12 mouse cellular contexts compared by ENCODE assay signal in genomic region chr8:115536554-115537346, GRCm38 (mm10).
DNase-seq lines count a peak whose midpoint lies in the region; ATAC-seq and TF ChIP-seq lines count a peak whose summit lies in the region.
"Had no signal": no experiment of that assay in that cellular context is flagged by ENCODE, and none has a peak within 500 bp of the region (broad histone marks: within the 10 kb centered on the region; RNA-seq: fewer than 3 reads in every experiment).

No protein-coding gene starts in this region.

- H3K4me3 ChIP-seq in liver, adult 2 months (ENCODE audit: insufficient read depth, low read depth, low read length), result no peak overlapping the region
- no peak overlapping the region for H3K4me3 ChIP-seq in liver, embryonic 11.5 days (ENCODE audit: low read depth, low read length)
- no peak overlapping the region for H3K4me3 ChIP-seq in limb, embryonic 13.5 days
- H3K4me3 ChIP-seq in heart, embryonic 12.5 days, result no peak overlapping the region

- TF ChIP-seq CTCF in liver, adult 2 months (IDR thresholded peaks at IDR 0.05; ENCODE audit: low read depth, low read length), result no peak

- H3K27me3 ChIP-seq in liver, adult 2 months (ENCODE audit: control insufficient read depth, insufficient read depth, low read length), result no peaks in the 10 kb centered on the region
- H3K27me3 ChIP-seq in liver, embryonic 11.5 days (replicated peaks; ENCODE audit: control insufficient read depth, insufficient read depth, low read length), result no peaks in the 10 kb centered on the region
- peaks cover 20% of the 10 kb centered on the region; the same call in 1 of the 2 replicates for H3K27me3 ChIP-seq in limb, embryonic 13.5 days
- H3K27me3 ChIP-seq in heart, embryonic 12.5 days (replicated peaks), result no peaks in the 10 kb centered on the region; the same call in 1 of the 2 replicates

- peaks cover 3% of the 10 kb centered on the region; the same call in 1 of the 2 replicates for H3K4me1 ChIP-seq in liver, adult 2 months (ENCODE audit: control insufficient read depth, insufficient read depth, low read length)
- H3K4me1 ChIP-seq in liver, embryonic 11.5 days (replicated peaks; ENCODE audit: control insufficient read depth, insufficient read depth, low read length), result peaks cover 9% of the 10 kb centered on the region
- H3K4me1 ChIP-seq in limb, embryonic 13.5 days, result peaks cover 15% of the 10 kb centered on the region
- H3K4me1 ChIP-seq in heart, embryonic 12.5 days (replicated peaks), result peaks cover 29% of the 10 kb centered on the region

- 63% methylated on average over 19 of the region's 19 CpGs for WGBS in liver, adult 2 months
- 59% methylated on average over 19 of the region's 19 CpGs for WGBS in liver, embryonic 11.5 days
- 68% methylated on average over 19 of the region's 19 CpGs for WGBS in limb, embryonic 13.5 days
- 52% methylated on average over 19 of the region's 19 CpGs for WGBS in heart, embryonic 12.5 days

- H3K9me3 ChIP-seq in liver, embryonic 11.5 days (ENCODE audit: control insufficient read depth, low read length), result no peaks in the 10 kb centered on the region
- H3K9me3 ChIP-seq in limb, embryonic 13.5 days, result no peaks in the 10 kb centered on the region
- no peaks in the 10 kb centered on the region for H3K9me3 ChIP-seq in heart, embryonic 12.5 days (replicated peaks)

- H3K27ac ChIP-seq in liver, adult 2 months (replicated peaks; ENCODE audit: insufficient read depth, low read depth, low read length), result peak overlapping the region; percentile 74
- no peak overlapping the region for H3K27ac ChIP-seq in liver, embryonic 11.5 days (ENCODE audit: low read depth, low read length)
- no peak overlapping the region for H3K27ac ChIP-seq in limb, embryonic 13.5 days
- H3K27ac ChIP-seq in heart, embryonic 12.5 days (ENCODE audit: poor library complexity, severe bottlenecking), result no peak overlapping the region

- peak; percentile 15 for DNase-seq in cerebellum, adult 9-10 months
- peak; percentile 19 for DNase-seq in liver, adult 2 months (ENCODE audit: extremely low read depth, low read depth, low spot score)
- no peak for DNase-seq in liver, embryonic 11.5 days (ENCODE audit: low spot score)
- peak; percentile 21 for DNase-seq in gastrocnemius, postnatal 25 days
- DNase-seq in heart, adult 11 months, result no peak
- DNase-seq: lung, postnatal 36 days; right cerebral cortex, postnatal 4 days had no signal

- ATAC-seq in cerebellum, adult (ENCODE audit: insufficient number of reproducible peaks, low FRiP score, low TSS enrichment), result no peak
- no peak for ATAC-seq in liver, embryonic 11.5 days (replicated peaks; ENCODE audit: low FRiP score)
- peak; percentile 24; the same call in 1 of the 2 replicates for ATAC-seq in limb, embryonic 13.5 days (ENCODE audit: low FRiP score, low read depth)
- no peak for ATAC-seq in heart, embryonic 12.5 days (ENCODE audit: insufficient number of reproducible peaks, low FRiP score)
- ATAC-seq: CD4-positive, CD25-positive, alpha-beta regulatory T cell, adult 4 months; intestine, postnatal 0 days had no signal

- no peaks in the 10 kb centered on the region for H3K79me2 ChIP-seq in liver, adult 2 months (ENCODE audit: control insufficient read depth, insufficient read depth, low read length)

- no peaks in the 10 kb centered on the region for H3K36me3 ChIP-seq in liver, adult 2 months (ENCODE audit: control insufficient read depth, insufficient read depth, low read length)
- H3K36me3 ChIP-seq in liver, embryonic 11.5 days (ENCODE audit: control insufficient read depth, insufficient read depth, low read length), result no peaks in the 10 kb centered on the region
- no peaks in the 10 kb centered on the region for H3K36me3 ChIP-seq in limb, embryonic 13.5 days
- H3K36me3 ChIP-seq in heart, embryonic 12.5 days, result no peaks in the 10 kb centered on the region

- H3K4me2 ChIP-seq in liver, embryonic 11.5 days, result no peak overlapping the region
- H3K4me2 ChIP-seq in limb, embryonic 13.5 days (replicated peaks), result no peak overlapping the region
- H3K4me2 ChIP-seq in heart, embryonic 12.5 days, result no peak overlapping the region

- no peak for TF ChIP-seq POLR2A in liver, adult 2 months (IDR thresholded peaks at IDR 0.05; ENCODE audit: extremely low read depth, insufficient read depth, low read length)

- H3K9ac ChIP-seq in liver, adult 2 months (ENCODE audit: low read depth, low read length), result 0 out of 2 replicates have a peak overlapping the region, but pooled peaks have one; percentile 2
- H3K9ac ChIP-seq in liver, embryonic 11.5 days (ENCODE audit: low read depth, low read length), result no peak overlapping the region
- no peak overlapping the region for H3K9ac ChIP-seq in limb, embryonic 13.5 days
- no peak overlapping the region for H3K9ac ChIP-seq in heart, embryonic 12.5 days

Comparison
In these comparisons a context has a peak if more than half of its experiments do, and no peak if none do; other contexts are left out.
1. DNase-seq: peak in cerebellum, adult 9-10 months (single experiment), liver, adult 2 months (single experiment) and gastrocnemius, postnatal 25 days (single experiment); none in liver, embryonic 11.5 days (single experiment) and heart, adult 11 months (single experiment).